Mouse (Mus musculus): ENCODE results near the gene Sypl.

- TF ChIP-seq CTCF (IDR thresholded peaks at IDR 0.05; ENCODE audit: extremely low read depth, insufficient read depth, low read length) (no peak), POLR2A (IDR thresholded peaks at IDR 0.05; ENCODE audit: extremely low read depth, insufficient read depth, low read length) (no peak)
Observed at GRCm38 (mm10) chr12:33024524-33024923, 70.8 kb downstream of the Sypl start.
